Mouse (Mus musculus): Measurements from ENCODE around the gene H2-Q6.
"Not testable (repeated sequence)": the region's sequence is repeated elsewhere in the genome, so short reads cannot be mapped to it uniquely, and the experiment has no call there.

H2-Q6 gene

DNA sequence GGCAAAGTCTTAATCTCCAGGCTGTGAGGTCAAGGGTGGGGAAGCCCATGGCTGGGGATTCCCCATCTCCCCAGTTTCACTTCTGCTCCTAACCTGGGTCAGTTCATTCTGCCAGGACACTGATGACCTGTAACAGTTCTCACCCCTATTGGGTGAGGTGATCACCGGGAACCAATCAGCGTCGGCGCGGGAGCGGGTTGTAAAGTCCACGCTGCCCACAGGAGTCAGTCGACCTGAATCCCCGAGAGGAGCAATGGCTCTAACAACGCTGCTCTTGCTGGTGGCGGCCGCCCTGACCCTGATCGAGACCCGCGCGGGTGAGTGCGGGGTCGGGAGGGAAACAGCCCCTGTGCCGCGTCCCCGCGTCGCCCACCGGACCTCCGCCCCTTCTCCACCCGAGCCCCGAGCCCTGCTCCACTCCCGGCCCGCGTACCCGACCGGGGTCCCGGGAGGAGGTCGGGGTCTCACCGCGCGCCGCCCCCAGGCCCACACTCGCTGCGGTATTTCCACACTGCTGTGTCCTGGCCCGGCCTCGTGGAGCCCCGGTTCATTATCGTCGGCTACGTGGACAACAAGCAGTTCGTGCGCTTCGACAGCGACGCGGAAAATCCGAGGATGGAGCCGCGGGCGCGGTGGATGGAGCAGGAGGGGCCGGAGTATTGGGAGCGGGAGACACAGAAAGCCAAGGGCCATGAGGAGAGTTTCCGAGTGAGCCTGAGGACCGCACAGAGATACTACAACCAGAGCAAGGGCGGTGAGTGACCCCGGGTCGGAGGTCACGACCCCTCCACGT is at the start of gene H2-Q6:
TSS of gene H2-Q6 (plus strand) at position 227 of the 793 bp plus-strand sequence.
- DNase-seq (ENCODE audit: low spot score): not testable (repeated sequence)

DNA sequence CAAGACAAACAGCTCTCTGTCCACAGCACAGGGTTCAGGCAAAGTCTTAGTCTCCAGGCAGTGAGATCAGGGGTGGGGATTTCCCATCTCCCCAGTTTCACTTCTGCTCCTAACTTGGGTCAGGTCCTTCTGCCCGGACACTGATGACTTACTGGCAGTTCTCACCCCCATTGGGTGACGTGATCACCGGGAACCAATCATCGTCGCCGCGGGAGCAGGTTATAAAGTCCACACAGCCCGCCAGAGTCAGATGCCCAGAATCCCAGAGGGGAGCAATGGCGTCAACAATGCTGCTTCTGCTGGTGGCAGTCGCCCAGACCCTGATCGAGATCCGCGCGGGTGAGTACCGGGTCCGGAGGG is 45.3 kb upstream of the H2-Q6 start, which contains the start of gene H2-Q4:
TSS of gene H2-Q4 (plus strand) at position 249 of the 360 bp plus-strand sequence.
- DNase-seq (ENCODE audit: low spot score): peak; percentile 72

DNA sequence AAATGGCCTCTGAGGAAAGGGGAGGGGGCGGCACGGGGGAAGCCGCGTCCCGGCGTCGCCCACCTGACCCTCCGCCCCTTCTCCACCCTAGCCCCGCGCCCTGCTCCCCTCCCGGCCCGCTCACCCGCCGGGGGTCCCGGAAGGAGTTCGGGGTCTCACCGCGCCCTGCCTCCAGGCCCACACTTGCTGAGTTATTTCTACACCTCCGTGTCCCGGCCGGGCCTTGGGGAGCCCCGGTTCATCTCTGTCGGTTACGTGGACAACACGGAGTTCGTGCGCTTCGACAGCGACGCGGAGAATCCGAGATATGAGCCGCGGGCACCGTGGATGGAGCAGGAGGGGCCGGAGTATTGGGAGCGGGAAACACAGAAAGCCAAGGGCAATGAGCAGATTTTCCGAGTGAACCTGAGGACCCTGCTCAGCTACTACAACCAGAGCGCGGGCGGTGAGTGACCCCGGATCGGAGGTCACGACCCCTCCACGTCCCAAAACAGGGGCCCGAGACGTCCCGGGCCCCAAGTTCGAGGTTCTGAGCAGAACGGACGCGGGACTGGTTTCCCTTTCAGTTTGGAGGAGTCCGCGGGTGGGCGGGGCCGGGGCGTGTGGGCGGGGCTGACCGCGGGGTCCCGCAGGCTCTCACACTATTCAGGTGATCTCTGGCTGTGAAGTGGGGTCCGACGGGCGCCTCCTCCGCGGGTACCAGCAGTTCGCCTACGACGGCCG is 44.8 kb upstream of the H2-Q6 start:
- no peak for DNase-seq (ENCODE audit: low spot score)

DNA sequence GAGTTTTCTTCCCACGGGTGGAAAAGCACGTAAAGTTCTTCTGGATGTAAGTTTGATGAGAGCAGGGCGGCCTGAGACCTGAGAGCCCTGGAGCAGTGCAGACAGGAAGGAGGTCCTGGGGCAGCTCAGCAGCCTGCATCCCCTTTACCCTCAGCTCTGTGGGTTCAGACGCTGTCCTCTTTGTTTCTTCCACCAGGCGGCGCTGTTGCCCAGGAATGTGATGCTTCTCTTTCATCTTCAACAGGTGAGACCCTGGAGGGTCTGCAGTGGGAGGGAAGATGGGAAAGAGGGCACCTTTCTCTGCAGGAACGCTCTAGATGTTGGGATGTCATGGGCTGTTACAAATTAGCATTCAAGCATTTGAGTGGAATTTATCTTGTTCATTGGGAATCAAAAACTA is 34.9 kb upstream of the H2-Q6 start:
- not testable (repeated sequence) for DNase-seq (ENCODE audit: low spot score)

DNA sequence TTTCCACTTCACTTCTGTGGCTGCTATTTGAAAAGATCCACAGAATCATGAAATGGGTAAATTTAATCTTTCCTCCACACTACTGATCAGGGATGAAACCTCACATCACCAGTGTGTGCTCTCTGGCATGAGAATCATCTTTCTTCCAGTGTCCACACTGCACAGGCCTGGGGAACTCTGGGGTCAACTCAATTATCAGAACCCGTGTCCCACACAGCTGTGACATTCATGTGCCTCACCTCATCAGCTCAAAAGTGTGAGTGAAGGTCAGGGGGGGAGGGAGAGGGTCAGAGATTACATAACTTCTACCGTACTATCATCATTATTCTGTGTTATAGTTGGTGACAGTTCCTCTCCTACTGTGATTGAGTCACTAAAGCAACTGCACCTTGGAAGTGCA is 32.0 kb upstream of the H2-Q6 start:
- DNase-seq (ENCODE audit: low spot score): not testable (repeated sequence)

DNA sequence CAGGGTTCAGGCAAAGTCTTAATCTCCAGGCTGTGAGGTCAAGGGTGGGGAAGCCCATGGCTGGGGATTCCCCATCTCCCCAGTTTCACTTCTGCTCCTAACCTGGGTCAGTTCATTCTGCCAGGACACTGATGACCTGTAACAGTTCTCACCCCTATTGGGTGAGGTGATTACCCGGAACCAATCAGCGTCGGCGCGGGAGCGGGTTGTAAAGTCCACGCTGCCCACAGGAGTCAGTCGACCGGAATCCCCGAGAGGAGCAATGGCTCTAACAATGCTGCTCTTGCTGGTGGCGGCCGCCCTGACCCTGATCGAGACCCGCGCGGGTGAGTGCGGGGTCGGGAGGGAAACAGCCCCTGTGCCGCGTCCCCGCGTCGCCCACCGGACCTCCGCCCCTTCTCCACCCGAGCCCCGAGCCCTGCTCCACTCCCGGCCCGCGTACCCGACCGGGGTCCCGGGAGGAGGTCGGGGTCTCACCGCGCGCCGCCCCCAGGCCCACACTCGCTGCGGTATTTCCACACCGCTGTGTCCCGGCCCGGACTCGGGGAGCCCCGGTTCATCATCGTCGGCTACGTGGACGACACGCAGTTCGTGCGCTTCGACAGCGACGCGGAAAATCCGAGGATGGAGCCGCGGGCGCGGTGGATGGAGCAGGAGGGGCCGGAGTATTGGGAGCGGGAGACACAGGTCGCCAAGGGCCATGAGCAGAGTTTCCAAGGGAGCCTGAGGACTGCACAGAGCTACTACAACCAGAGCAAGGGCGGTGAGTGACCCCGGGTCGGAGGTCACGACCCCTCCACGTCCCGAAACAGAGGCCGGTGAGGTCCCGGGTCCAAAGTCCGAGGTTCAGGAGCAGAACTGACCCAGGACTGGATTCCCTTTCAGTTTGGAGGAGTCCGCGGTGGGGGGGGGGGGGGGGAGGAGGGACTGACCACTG is 30.5 kb upstream of the H2-Q6 start:
- not testable (repeated sequence) for DNase-seq (ENCODE audit: low spot score)

DNA sequence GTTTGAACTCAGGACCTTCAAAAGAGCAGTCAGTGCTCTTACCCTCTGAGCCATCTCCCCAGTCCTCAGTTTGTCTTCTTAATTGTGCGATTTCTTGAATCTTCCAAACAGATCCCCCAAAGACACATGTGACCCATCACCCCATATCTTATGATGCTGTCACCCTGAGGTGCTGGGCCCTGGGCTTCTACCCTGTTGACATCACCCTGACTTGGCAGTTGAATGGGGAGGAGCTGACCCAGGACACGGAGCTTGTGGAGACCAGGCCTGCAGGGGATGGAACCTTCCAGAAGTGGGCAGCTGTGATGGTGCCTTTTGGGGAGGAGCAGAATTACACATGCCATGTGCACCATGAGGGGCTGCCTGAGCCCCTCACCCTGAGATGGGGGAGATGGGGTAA is 27.7 kb upstream of the H2-Q6 start:
- not testable (repeated sequence) for DNase-seq (ENCODE audit: low spot score)

DNA sequence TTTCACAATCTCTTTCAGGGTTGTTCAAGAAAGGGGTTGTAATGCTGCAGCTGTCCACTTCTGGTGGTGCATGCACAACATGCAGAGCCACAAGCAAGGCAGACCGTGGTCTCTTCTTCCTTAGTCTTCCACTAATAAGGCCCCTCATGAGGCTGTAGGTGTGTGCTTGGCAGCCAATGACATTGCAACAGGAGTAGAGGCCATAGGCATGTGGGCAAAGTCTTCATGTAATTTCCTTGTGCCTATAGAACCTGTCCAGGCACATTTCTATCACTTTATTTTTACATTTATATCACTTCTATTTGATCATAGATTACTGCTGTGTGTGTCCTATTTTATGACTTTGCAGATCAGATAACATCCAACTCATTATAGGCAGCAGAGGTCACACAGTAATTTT is 11.6 kb upstream of the H2-Q6 start:
- not testable (repeated sequence) for DNase-seq (ENCODE audit: low spot score)

DNA sequence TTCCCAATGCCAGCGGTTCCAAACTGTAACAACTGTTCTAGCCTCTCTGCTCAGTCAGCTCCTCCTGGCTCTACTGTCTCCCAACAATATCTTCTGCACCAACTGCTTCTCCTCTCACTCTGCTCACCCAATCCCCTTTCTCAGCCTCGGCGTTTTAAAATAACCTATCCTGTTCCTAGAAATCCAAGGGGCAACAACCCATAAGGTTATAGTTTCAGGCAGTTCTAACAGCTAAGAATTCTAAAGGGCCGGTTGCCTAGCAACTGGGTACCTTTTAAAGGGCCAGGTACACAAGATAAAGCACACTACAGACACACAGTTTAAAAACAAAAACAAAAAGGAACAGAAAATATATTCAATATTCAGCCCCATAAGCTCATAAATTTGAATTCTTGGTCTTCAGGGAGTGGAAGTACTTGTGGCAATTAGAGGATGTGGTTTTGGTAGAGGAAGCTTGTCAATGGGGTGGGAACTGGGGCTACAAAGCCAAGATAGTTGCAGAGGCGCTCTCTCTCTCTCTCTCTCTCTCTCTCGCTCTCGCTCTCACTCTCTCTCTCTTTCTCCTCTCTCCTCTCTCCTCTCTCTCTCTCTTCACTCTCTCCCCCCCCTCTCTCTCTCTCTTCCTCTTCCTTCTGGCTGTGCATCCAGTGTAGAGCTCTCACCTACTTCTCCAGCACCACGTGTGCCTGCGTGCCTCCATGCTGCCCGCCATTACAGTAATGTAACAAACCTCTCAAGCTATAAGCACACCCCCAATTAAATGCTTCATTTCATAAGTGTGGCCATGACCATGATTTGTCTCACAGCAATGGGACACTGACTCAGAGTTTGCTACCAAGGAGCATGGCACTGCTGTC is 9.1 kb upstream of the H2-Q6 start:
- not testable (repeated sequence) for DNase-seq (ENCODE audit: low spot score)

DNA sequence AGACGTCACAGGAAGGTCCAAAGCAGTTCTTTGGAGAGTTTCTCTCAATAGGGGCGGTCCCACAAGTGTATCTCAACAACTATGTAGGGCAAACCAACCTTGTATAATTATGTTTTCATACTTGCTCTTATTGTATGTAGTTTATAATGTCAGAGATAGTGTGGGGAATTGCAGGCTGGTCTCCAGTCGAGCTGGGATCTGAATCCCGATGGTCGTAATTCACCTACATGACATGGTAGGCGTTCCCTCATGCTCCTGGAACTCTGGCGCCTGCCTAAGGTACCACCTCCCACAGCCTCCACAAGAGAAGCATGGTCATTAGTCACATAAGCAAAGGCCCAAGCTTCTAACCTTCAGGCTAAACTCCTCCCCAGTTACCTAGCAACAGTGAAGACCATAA is 5.9 kb upstream of the H2-Q6 start:
- DNase-seq (ENCODE audit: low spot score): no peak

DNA sequence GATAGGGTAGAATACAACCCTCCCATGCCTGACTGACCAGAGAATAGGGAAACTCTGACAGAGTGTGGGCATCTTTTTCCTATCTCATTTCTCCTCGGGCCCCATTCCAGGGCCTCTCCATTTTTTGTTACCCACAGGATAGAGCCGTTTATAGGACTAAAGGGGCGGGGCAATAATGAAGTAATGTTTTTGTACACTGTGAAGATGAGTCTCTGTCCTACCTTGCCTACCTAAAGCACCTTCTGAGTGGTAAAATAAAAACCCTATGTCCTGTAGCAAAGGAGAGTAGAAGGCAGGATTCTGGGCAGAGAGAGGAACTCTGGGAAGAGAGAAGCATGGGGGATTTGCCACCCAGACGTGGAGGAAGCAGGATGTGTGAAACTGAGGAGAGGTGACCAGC is 5.1 kb upstream of the H2-Q6 start:
- not testable (repeated sequence) for DNase-seq (ENCODE audit: low spot score)

DNA sequence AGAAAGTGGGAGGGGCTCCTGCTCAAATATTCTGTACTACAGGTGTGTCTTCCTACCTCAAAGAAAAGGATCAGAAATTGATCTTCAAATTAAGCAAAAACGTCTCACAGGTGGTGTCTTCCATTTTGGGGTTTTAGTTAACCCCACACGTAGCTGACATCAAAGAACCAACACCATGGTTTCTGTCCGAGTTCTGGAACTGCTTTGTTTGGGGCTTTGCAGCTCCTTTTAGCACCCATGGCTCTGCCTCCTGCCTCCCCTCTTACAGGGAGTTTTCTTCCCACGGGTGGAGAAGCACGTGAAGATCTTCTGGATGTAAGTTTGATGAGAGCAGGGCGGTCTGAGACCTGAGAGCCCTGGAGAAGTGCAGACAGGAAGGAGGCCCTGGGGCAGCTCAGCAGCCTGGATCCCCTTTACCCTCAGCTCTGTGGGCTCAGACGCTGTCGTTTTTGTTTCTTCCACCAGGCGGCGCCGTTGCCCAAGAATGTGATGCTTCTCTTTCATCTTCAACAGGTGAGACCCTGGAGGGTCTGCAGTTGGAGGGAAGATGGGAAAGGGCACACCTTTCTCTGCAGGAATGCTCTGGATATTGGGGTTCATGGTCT is 4.3 kb upstream of the H2-Q6 start:
- not testable (repeated sequence) for DNase-seq (ENCODE audit: low spot score)

DNA sequence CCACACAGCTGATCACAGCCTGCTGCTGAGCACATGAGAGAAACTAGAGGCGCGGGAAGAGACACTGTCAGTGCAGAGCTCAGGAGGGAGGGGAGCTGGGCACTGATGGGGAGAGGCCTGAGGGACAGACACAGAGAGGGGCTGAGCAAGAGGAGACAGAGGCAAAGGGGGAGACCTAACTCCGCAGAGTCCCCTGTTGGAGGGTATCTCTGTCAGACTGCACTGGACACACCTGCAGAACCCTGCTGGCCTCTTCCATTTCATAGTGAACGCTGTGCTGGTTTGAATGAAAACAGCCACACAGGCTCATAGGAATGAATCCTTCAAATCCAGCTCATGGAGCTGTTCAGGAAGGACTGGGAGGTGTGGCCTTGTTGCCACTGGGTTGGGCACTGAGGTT is 3.3 kb upstream of the H2-Q6 start:
- not testable (repeated sequence) for DNase-seq (ENCODE audit: low spot score)

DNA sequence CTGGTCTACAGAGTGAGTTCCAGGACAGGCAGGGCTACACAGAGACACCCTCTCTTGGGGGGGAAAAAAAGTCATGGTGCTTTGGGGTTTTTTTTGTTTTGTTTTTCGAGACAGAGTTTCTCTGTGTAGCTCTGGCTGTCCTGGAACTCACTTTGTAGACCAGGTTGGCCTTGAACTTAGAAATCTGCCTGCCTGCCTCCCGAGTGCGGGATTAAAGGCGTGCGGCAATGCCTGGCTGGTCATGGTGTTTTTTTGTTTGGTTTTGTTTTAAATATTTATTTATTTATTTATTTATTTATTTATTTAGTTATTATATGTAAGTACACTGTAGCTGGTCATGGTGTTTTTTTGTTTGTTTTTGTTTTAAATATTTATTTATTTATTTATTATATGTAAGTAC is 2.3 kb upstream of the H2-Q6 start:
- DNase-seq (ENCODE audit: low spot score): not testable (repeated sequence)

DNA sequence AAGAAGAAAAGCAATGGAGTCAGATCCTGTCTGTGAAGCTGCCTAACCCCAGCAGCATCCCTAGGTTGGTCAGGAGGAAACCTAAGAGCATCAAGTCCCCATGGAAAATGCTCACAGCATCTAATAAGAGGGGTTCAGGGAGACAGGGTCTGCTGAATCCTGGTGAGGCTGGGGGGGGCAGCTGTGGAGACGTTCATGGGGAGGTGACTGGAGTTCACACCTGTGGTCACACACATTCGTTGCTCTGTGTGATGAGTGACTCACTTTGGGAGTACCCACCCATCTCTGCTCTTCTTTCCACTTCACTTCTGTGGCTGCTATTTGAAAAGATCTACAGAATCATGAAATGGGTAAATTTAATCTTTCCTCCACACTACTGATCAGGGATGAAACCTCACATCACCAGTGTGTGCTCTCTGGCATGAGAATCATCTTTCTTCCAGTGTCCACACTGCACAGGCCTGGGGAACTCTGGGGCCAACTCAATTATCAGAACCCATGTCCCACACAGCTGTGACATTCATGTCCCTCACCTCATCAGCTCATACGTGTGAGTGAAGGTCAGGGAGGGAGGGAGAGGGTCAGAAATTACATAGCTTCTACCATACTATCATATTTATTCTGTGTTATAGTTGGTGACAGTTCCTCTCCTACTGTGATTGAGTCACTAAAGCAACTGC is 1.4 kb upstream of the H2-Q6 start:
- DNase-seq (ENCODE audit: low spot score): not testable (repeated sequence)

DNA sequence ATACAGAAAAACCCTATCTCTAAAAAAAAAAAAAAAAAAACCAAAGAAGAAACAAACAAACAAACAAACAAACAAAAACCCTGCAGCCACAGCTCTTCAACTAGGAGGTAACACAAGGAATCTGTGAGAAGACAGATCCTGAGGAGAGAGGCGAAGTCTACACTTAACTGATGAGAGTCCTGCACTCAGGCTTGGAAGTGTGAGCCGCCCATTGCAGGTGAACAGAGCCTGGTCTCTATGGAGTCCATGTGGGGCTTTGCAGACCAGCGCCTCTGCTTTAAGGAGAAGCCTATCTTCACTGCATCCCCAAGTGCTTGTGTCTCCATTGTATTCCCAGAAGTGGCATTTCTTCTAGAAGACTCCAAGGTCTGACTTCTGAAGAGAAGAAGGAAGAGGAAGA is 544 bp upstream of the H2-Q6 start:
- DNase-seq (ENCODE audit: low spot score): not testable (repeated sequence)

DNA sequence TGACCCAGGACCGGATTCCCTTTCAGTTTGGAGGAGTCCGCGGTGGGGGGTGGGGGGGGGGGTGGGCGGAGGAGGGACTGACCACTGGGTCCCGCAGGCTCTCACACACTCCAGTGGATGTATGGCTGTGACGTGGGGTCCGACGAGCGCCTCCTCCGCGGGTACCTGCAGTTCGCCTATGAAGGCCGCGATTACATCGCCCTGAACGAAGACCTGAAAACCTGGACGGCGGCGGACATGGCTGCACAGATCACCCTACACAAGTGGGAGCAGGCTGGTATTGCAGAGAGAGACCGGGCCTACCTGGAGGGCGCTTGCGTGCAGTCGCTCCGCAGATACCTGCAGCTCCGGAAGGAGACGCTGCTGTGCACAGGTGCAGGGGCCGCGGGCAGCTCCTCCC is 824 bp downstream of the H2-Q6 start:
- not testable (repeated sequence) for DNase-seq (ENCODE audit: low spot score)

DNA sequence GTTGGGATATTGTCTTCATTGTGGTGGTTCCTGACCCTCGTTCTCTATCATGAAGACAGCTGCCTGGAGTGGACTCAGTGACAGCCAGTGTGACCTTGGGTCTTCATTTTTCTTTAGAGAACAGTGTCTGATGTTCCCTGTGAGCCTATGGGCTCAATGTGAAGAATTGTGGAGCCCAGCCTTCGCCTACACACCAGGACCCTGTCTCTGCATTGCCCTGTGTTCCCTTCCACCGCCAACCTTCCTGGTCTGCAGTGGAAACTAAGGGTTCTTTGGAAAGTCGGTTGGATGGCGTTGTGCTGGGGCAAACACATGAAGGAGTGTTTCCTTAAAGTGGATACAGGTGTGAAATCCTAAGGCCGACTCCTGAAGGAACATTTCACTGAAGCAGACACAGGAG is 4.2 kb downstream of the H2-Q6 start:
- DNase-seq (ENCODE audit: low spot score): not testable (repeated sequence)

DNA sequence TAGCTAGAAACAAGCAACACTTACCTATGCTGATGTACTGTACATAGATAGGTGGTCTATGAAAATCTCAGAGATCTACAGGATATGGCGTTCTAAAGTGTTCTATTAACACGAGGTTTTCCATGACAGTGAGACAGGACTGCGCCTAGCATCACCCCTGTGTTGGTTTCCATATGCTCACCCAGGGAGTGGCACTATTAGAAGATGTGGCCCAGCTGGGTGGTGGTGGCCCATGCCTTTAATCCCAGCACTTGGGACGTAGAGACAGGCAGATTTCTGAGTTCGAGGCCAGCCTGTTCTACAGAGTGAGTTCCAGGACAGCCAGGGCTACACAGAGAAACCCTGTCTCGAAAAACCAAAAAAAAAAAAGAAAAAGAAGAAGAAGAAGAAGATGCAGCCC is 6.0 kb downstream of the H2-Q6 start:
- not testable (repeated sequence) for DNase-seq (ENCODE audit: low spot score)

DNA sequence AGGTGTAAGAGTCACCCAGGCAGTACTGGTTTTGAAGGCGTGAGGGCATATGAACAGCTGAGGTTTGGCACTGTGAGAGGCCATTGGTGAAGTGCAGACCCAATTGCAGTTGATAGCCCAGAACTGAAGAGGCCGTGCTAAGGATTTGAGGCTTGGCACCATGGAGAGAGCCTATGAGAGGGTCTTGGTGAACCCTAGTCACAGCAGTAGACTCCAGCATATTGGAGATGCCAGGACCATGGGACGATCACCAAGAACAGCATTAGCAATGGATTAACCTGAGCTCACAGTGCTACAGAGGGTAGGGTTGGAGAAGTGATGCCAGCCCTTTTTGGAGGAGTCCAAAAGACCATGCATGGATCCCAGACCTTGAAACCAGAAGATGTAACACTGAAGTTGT is 7.5 kb downstream of the H2-Q6 start:
- DNase-seq (ENCODE audit: low spot score): not testable (repeated sequence)
